Mouse (Mus musculus): ENCODE data around the gene Tmem108. TPM values are rescaled to one million over a fixed set of nuclear protein-coding genes. Genes with fewer than 3 reads are reported as not detected.

Gene Tmem108
- total and polyA plus RNA-seq, 3 experiments: 4.6 to 9.1 (median 4.7) TPM

DNA sequence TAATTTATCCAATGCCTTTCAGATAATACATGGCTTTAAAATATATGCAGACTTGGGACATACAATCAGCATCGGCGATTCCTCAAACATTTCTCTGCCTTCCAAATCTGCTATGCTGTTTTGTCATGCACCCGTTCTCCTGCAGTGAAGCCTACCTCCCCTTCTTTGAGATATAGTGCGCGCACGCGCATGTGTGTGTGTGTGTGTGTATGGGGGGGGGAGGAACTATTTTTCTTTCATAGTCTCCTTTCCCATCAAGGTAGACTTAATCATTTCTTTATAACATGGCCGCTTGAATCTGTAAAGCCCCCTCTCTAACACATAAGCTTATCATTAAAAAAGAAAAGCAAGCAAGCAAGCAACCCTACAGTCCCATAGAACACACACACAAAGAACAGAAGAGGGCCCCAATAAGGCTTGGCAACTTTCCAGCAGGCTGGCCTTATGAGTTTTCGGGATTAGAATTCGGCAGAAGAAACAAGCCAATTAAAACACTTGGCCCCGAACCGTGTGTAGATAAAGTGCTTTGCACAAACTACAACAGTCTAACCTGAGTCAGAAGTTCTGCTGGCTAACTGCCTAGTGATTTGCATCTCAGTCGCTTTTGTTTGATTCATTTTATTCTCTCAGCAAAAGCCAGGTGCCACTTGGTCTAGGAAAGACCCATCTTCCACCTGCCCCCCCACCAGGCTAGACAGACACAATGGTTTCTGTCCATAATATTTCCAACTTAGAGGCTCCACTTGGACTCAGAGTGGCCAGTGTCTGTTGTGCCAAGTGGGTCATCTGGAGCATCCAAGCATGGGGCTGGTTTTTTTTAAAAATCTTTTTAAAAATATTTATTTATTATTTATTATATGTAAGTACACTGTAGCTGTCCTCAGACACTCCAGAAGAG lies 153.2 kb downstream of the Tmem108 start:
- Histone ChIP-seq H3K27ac (no peak overlapping the region), H3K36me3 (ENCODE audit: control insufficient read depth, insufficient read depth, low read length) (no peaks in the 10 kb centered on the region)

DNA sequence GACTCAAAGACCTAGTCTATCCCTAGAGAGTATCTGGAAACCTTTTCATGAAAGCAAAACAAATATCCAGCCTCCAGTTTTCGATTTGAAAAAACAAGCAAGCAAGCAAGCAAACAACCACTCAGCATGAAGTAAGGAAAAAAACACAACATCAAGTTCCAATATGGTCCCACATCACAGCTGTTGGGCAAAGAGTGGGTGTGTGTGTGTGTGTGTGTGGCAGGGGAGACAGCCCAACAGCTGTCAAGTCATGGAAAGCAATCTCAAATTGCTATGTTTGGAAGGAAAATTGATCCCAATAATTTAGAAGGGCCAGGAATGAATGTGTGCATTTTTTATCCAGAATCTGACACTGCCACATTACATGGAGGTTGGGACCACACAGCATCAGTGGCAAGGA lies 155.6 kb downstream of the Tmem108 start:
- Histone ChIP-seq H3K36me3 (ENCODE audit: control insufficient read depth, insufficient read depth, low read length) (peaks cover 3% of the 10 kb centered on the region; the same call in 1 of the 2 replicates), H3K9ac (ENCODE audit: low read depth, low read length) (no peak overlapping the region), H3K4me1 (ENCODE audit: control insufficient read depth, insufficient read depth, low read length) (no peaks in the 10 kb centered on the region; the same call in 1 of the 2 replicates), H3K27ac (no peak overlapping the region), H3K79me2 (replicated peaks; ENCODE audit: control insufficient read depth, insufficient read depth, low read length) (no peaks in the 10 kb centered on the region), H3K4me3 (no peak overlapping the region), H3K27me3 (ENCODE audit: control insufficient read depth, insufficient read depth, low read length) (no peaks in the 10 kb centered on the region)
- no peak for DNase-seq
- TF ChIP-seq CTCF (IDR thresholded peaks at IDR 0.05) (no peak), POLR2A (IDR thresholded peaks at IDR 0.05; ENCODE audit: insufficient read depth, low read depth, low read length) (no peak), EP300 (IDR thresholded peaks at IDR 0.05; ENCODE audit: insufficient read depth, low read depth, low read length) (no peak)
- 64% methylated on average over 1 of the region's 1 CpGs for whole genome bisulfite sequencing
- intact Hi-C loops (cut with DNase I): no loop called here

More for the DNA sequence above, 153.2 kb downstream of the Tmem108 start:
- H3K4me3 ChIP-seq: no peak overlapping the region
- H3K4me1 ChIP-seq (ENCODE audit: control insufficient read depth, insufficient read depth, low read length): no peaks in the 10 kb centered on the region
- H3K79me2 ChIP-seq (replicated peaks; ENCODE audit: control insufficient read depth, insufficient read depth, low read length): no peaks in the 10 kb centered on the region
- no peaks in the 10 kb centered on the region for H3K27me3 ChIP-seq (ENCODE audit: control insufficient read depth, insufficient read depth, low read length)
- intact Hi-C loops (cut with DNase I): no loop called here
- TF ChIP-seq CTCF (IDR thresholded peaks at IDR 0.05) (no peak), POLR2A (IDR thresholded peaks at IDR 0.05; ENCODE audit: insufficient read depth, low read depth, low read length) (no peak), EP300 (IDR thresholded peaks at IDR 0.05; ENCODE audit: insufficient read depth, low read depth, low read length) (no peak)
- WGBS: 77% methylated on average over 13 of the region's 13 CpGs
- DNase-seq: no peak
- H3K9ac ChIP-seq (ENCODE audit: low read depth, low read length): no peak overlapping the region

GRCm38 (mm10) chr9:103603792-103604191 lies 157.8 kb downstream of the Tmem108 start:
- H3K4me1 ChIP-seq (ENCODE audit: control insufficient read depth, insufficient read depth, low read length): no peaks in the 10 kb centered on the region; the same call in 1 of the 2 replicates
- 41% methylated on average over 6 of the region's 6 CpGs for WGBS
- no peak for DNase-seq
- H3K4me3 ChIP-seq: no peak overlapping the region
- intact Hi-C loops (cut with DNase I): no loop called here
- no peak overlapping the region for H3K9ac ChIP-seq (ENCODE audit: low read depth, low read length)
- peaks cover 3% of the 10 kb centered on the region; the same call in 1 of the 2 replicates for H3K36me3 ChIP-seq (ENCODE audit: control insufficient read depth, insufficient read depth, low read length)
- H3K79me2 ChIP-seq (replicated peaks; ENCODE audit: control insufficient read depth, insufficient read depth, low read length): no peaks in the 10 kb centered on the region
- H3K27me3 ChIP-seq (ENCODE audit: control insufficient read depth, insufficient read depth, low read length): no peaks in the 10 kb centered on the region
- TF ChIP-seq POLR2A (IDR thresholded peaks at IDR 0.05; ENCODE audit: insufficient read depth, low read depth, low read length) (no peak), CTCF (IDR thresholded peaks at IDR 0.05) (no peak), EP300 (IDR thresholded peaks at IDR 0.05; ENCODE audit: insufficient read depth, low read depth, low read length) (no peak)
- H3K27ac ChIP-seq: no peak overlapping the region

GRCm38 (mm10) chr9:103601878-103602277 lies 159.8 kb downstream of the Tmem108 start:
- 54% methylated on average over 4 of the region's 4 CpGs for WGBS
- H3K27ac ChIP-seq: peak overlapping the region; percentile 43
- intact Hi-C loops (cut with DNase I): no loop called here

GRCm38 (mm10) chr9:103600834-103601233 lies 160.8 kb downstream of the Tmem108 start:
- peaks cover 3% of the 10 kb centered on the region; the same call in 1 of the 2 replicates for H3K36me3 ChIP-seq (ENCODE audit: control insufficient read depth, insufficient read depth, low read length)
- no peak overlapping the region for H3K4me3 ChIP-seq
- intact Hi-C loops (cut with DNase I): no loop called here
- no peak overlapping the region for H3K27ac ChIP-seq
- TF ChIP-seq CTCF (IDR thresholded peaks at IDR 0.05): 0 out of 2 replicates have a peak, but pooled peaks have one; percentile 24
- no peak for TF ChIP-seq EP300 (IDR thresholded peaks at IDR 0.05; ENCODE audit: insufficient read depth, low read depth, low read length)
- H3K9ac ChIP-seq (ENCODE audit: low read depth, low read length): no peak overlapping the region
- no peaks in the 10 kb centered on the region for H3K79me2 ChIP-seq (replicated peaks; ENCODE audit: control insufficient read depth, insufficient read depth, low read length)
- no peaks in the 10 kb centered on the region; the same call in 1 of the 2 replicates for H3K4me1 ChIP-seq (ENCODE audit: control insufficient read depth, insufficient read depth, low read length)
- H3K27me3 ChIP-seq (ENCODE audit: control insufficient read depth, insufficient read depth, low read length): no peaks in the 10 kb centered on the region
- 68% methylated on average over 3 of the region's 3 CpGs for WGBS
- DNase-seq: no peak

More at GRCm38 (mm10) chr9:103601878-103602277, 159.8 kb downstream of the Tmem108 start:
- H3K4me1 ChIP-seq (ENCODE audit: control insufficient read depth, insufficient read depth, low read length): no peaks in the 10 kb centered on the region; the same call in 1 of the 2 replicates
- no peak for DNase-seq
- no peak overlapping the region for H3K4me3 ChIP-seq
- TF ChIP-seq CTCF (IDR thresholded peaks at IDR 0.05) (no peak), POLR2A (IDR thresholded peaks at IDR 0.05; ENCODE audit: insufficient read depth, low read depth, low read length) (no peak), EP300 (IDR thresholded peaks at IDR 0.05; ENCODE audit: insufficient read depth, low read depth, low read length) (no peak)
- H3K9ac ChIP-seq (ENCODE audit: low read depth, low read length): no peak overlapping the region
- H3K27me3 ChIP-seq (ENCODE audit: control insufficient read depth, insufficient read depth, low read length): no peaks in the 10 kb centered on the region
- H3K79me2 ChIP-seq (replicated peaks; ENCODE audit: control insufficient read depth, insufficient read depth, low read length): no peaks in the 10 kb centered on the region
- peaks cover 3% of the 10 kb centered on the region; the same call in 1 of the 2 replicates for H3K36me3 ChIP-seq (ENCODE audit: control insufficient read depth, insufficient read depth, low read length)

DNA sequence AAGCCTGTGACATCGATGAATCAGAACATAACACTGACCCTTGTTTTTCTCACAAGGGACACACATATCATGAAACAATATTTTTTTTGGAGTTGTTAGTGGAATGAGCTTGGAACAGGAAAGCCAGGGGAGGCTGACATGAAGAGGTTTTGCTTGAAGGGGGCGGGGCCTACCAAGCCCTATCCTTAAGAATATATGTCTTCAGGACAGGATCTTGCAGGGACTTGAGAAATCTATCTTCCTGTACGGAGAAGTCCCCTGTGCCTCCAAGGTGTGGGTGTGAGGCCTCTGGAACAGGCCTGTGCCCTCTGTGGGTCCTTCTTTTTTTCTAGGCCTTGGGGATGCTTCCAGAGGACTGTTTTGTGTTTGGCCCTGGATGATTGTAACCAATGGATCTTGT lies 161.7 kb downstream of the Tmem108 start:
- no peak overlapping the region for H3K9ac ChIP-seq (ENCODE audit: low read depth, low read length)
- H3K4me1 ChIP-seq (ENCODE audit: control insufficient read depth, insufficient read depth, low read length): no peaks in the 10 kb centered on the region; the same call in 1 of the 2 replicates
- H3K27ac ChIP-seq: peak overlapping the region; percentile 2; the same call in 1 of the 2 replicates
- TF ChIP-seq EP300 (IDR thresholded peaks at IDR 0.05; ENCODE audit: insufficient read depth, low read depth, low read length) (no peak), CTCF (IDR thresholded peaks at IDR 0.05) (no peak), POLR2A (IDR thresholded peaks at IDR 0.05; ENCODE audit: insufficient read depth, low read depth, low read length) (no peak)
- 47% methylated on average over 3 of the region's 3 CpGs for WGBS
- intact Hi-C loops (cut with DNase I): no loop called here
- H3K27me3 ChIP-seq (ENCODE audit: control insufficient read depth, insufficient read depth, low read length): no peaks in the 10 kb centered on the region
- H3K36me3 ChIP-seq (ENCODE audit: control insufficient read depth, insufficient read depth, low read length): peaks cover 3% of the 10 kb centered on the region; the same call in 1 of the 2 replicates
- DNase-seq: no peak
- H3K4me3 ChIP-seq: no peak overlapping the region
- H3K79me2 ChIP-seq (replicated peaks; ENCODE audit: control insufficient read depth, insufficient read depth, low read length): no peaks in the 10 kb centered on the region
